Mouse (Mus musculus): Measurements from ENCODE around the gene Neu3. TPM values are rescaled to one million over a fixed set of nuclear protein-coding genes. Genes with fewer than 3 reads are reported as not detected.

Neu3 gene
- polyA plus RNA-seq, 1 experiment from 2014 or later, result 3.2 TPM

DNA sequence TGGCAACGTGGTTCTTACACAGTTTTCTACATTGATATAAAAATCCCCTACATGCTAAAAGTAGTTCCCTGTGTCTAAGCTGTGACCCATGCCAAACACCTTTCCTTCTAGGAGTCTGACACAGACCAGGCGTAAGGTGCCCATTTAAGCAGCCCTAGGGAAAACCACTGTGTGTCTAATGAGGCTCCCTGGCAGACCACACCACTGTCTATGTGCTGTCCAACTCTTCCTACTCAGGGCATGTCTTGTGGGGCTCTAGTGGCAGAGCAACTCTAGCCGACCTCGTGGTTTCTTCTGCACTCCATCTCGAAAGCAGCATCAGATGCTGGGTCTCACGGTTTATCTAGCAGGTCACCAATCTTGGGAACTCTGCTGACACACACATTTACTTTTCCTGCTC lies 23.4 kb upstream of the Neu3 start:
- Histone ChIP-seq H3K4me1 (ENCODE audit: insufficient read depth) (0 out of 2 replicates have a peak, but pooled peaks cover under 1% of the 10 kb centered on the region), H3K9me3 (ENCODE audit: low read depth, low read length) (no peaks in the 10 kb centered on the region), H3K4me3 (ENCODE audit: low read depth, low read length) (no peak overlapping the region), H3K9ac (no peak overlapping the region), H3K27ac (ENCODE audit: low read depth) (no peak overlapping the region), H3K27me3 (ENCODE audit: insufficient read depth, low read length) (no peaks in the 10 kb centered on the region), H3K36me3 (ENCODE audit: insufficient read depth) (peaks cover 69% of the 10 kb centered on the region), H3K4me2 (no peak overlapping the region)
- TF ChIP-seq CTCF (IDR thresholded peaks at IDR 0.05; ENCODE audit: low read depth), result no peak
- ATAC-seq (ENCODE audit: insufficient read depth) (no peak), DNase-seq (no peak)
- WGBS, result 85% methylated on average over 6 of the region's 6 CpGs

DNA sequence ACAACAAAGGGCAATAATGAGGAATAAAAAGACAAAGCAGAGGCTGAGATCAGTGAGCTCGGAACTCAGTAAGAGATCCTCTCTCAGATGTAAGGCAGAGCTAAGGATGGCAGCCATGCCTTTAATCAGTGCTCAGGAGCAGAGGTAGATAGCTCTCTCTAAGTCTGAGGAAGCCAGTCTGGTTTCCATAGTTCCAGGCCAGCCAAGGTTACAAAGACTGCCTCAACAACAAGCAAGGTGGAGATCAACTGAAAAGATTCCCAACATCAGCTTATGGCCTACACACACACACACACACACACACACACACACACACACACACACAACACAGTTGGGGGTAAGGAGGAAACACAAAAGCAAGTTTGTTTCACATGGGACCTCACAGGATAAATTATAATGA lies 22.9 kb upstream of the Neu3 start:
- DNase-seq (no peak), ATAC-seq (ENCODE audit: insufficient read depth) (no peak)
- 77% methylated on average over 1 of the region's 1 CpGs for WGBS
- H3K4me1 ChIP-seq (ENCODE audit: insufficient read depth), result no peaks in the 10 kb centered on the region
- no peaks in the 10 kb centered on the region for H3K9me3 ChIP-seq (ENCODE audit: low read depth, low read length)
- no peak overlapping the region for H3K4me3 ChIP-seq (ENCODE audit: low read depth, low read length)
- H3K27me3 ChIP-seq (ENCODE audit: insufficient read depth, low read length), result no peaks in the 10 kb centered on the region
- TF ChIP-seq CTCF (IDR thresholded peaks at IDR 0.05; ENCODE audit: low read depth), result no peak
- H3K9ac ChIP-seq, result no peak overlapping the region
- no peak overlapping the region for H3K27ac ChIP-seq (ENCODE audit: low read depth)
- H3K36me3 ChIP-seq (ENCODE audit: insufficient read depth), result peaks cover 69% of the 10 kb centered on the region
- no peak overlapping the region for H3K4me2 ChIP-seq

DNA sequence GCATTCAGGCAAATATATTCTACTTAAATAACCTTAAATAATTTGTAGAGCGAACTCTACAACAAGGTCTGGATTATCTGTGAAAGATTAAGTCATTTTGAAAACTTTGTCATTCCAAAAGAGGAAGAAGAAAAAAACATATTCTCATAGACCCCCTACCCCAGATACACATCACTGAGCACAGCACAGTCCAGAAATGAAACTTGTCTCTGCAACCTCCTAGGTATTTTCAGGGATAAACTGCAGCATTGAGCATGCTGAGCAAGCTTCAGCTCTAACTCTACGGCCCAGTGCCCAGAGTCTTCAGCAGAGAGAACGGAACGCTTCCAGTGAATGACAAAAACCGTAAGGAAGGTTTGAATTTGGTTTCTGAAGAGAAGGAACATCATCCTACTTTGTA lies 22.3 kb upstream of the Neu3 start:
- Histone ChIP-seq H3K9me3 (ENCODE audit: low read depth, low read length) (no peaks in the 10 kb centered on the region), H3K27ac (ENCODE audit: low read depth) (no peak overlapping the region), H3K4me3 (ENCODE audit: low read depth, low read length) (no peak overlapping the region), H3K4me2 (no peak overlapping the region), H3K4me1 (ENCODE audit: insufficient read depth) (no peaks in the 10 kb centered on the region), H3K36me3 (ENCODE audit: insufficient read depth) (peaks cover 70% of the 10 kb centered on the region), H3K9ac (no peak overlapping the region), H3K27me3 (ENCODE audit: insufficient read depth, low read length) (no peaks in the 10 kb centered on the region)
- TF ChIP-seq CTCF (IDR thresholded peaks at IDR 0.05; ENCODE audit: low read depth), result no peak
- ATAC-seq (ENCODE audit: insufficient read depth) (no peak), DNase-seq (no peak)
- WGBS, result 93% methylated on average over 5 of the region's 5 CpGs

DNA sequence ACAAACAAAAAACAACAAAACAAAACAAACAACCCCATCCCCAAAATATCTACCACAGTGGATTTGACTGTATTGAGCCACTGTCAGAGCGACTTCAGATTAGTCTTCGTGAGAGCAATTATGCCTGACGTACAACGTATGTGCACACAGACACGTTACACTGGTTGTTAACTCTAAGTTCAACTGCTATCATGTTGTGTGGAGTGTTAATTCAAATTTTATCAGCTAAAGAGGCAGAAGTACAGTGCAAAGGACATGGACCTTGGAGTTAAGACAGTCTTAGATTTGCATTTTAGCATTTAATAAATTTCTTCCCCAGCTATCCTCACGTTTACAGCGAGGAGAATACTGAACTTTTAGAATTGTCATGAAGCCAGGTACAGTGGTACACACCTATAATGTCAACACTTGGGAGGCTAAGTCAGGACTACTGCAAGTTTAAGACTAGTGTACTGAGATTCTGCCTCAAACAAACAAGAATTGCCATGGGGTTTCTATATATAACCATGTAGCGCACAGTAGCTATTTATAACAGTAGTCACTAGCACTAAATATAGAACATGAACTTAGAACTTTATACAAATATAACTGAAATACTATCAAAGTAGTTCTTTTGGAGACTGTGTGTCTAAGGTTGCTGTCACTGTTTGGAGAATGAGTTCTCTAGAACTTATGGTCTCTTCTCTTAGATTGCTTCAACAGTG lies 17.5 kb upstream of the Neu3 start:
- Histone ChIP-seq H3K9me3 (ENCODE audit: low read depth, low read length) (no peaks in the 10 kb centered on the region), H3K4me2 (no peak overlapping the region), H3K27ac (ENCODE audit: low read depth) (no peak overlapping the region), H3K36me3 (ENCODE audit: insufficient read depth) (peaks cover 82% of the 10 kb centered on the region), H3K4me3 (ENCODE audit: low read depth, low read length) (no peak overlapping the region), H3K9ac (no peak overlapping the region), H3K27me3 (ENCODE audit: insufficient read depth, low read length) (no peaks in the 10 kb centered on the region), H3K4me1 (ENCODE audit: insufficient read depth) (no peaks in the 10 kb centered on the region)
- no peak for TF ChIP-seq CTCF (IDR thresholded peaks at IDR 0.05; ENCODE audit: low read depth)
- DNase-seq, result no peak
- ATAC-seq (ENCODE audit: insufficient read depth), result no peak
- WGBS, result 95% methylated on average over 8 of the region's 8 CpGs

DNA sequence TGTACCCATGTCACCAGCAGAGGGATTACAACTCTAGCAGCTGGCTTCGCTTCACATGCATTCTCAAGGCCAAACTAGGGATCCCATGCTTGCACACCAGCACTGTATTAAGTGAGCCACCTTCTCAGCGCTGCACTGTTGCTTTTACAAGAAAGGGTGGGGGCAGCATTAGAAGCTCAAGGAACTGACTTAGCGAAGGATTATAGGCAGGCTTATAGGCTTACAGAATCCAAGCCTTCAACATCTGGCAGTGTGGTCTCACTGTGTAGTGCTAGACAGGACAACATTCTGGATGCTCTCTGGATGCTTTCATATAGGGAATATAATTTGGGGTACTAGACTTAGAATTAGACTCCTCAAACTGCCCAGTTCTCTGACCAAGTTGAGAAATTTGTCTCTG lies 10.0 kb upstream of the Neu3 start:
- Histone ChIP-seq H3K9ac (no peak overlapping the region), H3K27me3 (ENCODE audit: insufficient read depth, low read length) (no peaks in the 10 kb centered on the region), H3K27ac (ENCODE audit: low read depth) (peak overlapping the region; percentile 72), H3K4me3 (ENCODE audit: low read depth, low read length) (no peak overlapping the region), H3K4me2 (no peak overlapping the region), H3K4me1 (ENCODE audit: insufficient read depth) (peaks cover 11% of the 10 kb centered on the region), H3K9me3 (ENCODE audit: low read depth, low read length) (no peaks in the 10 kb centered on the region), H3K36me3 (ENCODE audit: insufficient read depth) (peaks cover 72% of the 10 kb centered on the region)
- TF ChIP-seq CTCF (IDR thresholded peaks at IDR 0.05; ENCODE audit: low read depth), result no peak
- 80% methylated on average over 3 of the region's 3 CpGs for WGBS
- ATAC-seq (ENCODE audit: insufficient read depth) (no peak), DNase-seq (no peak)

DNA sequence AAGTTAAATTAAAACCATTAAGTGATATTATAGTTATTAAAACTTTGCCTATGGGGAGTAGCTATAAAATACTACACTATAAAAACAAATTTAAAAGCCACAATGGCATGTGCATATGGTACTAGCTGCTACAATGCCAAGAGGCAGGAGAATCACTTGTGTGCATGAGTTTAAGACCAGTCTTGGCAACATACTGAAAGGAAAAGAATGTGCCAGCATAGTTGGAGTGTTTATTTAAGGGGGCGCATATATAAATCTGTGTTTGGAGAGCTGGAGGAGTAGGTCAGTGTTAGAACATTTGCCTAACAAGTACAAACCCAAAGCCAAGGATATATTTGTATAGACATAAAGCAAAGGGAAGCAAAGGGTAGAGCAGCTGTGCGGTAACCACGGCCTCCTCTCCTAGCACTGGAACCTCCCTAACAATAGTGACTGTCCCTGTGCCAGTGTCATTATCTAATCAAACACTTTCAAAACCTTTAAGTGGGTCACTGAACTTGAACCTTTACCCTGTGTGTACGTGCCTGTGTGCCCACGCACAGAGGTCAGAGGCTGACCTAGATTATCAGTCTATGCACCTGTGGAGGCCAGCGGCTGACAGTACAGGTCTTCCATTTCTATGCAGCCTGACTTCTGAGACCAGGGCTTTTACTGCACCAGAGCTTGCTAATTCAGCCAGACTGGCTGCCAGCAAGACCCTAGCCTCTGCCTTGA lies 9.3 kb upstream of the Neu3 start:
- WGBS, result 56% methylated on average over 6 of the region's 6 CpGs
- no peak for TF ChIP-seq CTCF (IDR thresholded peaks at IDR 0.05; ENCODE audit: low read depth)
- Histone ChIP-seq H3K4me1 (ENCODE audit: insufficient read depth) (peaks cover 11% of the 10 kb centered on the region), H3K27me3 (ENCODE audit: insufficient read depth, low read length) (no peaks in the 10 kb centered on the region), H3K36me3 (ENCODE audit: insufficient read depth) (peaks cover 65% of the 10 kb centered on the region), H3K9ac (no peak overlapping the region), H3K9me3 (ENCODE audit: low read depth, low read length) (no peaks in the 10 kb centered on the region), H3K4me2 (peak overlapping the region; percentile 18; the same call in 1 of the 2 replicates), H3K27ac (ENCODE audit: low read depth) (peak overlapping the region; percentile 72), H3K4me3 (ENCODE audit: low read depth, low read length) (no peak overlapping the region)
- DNase-seq, result peak; percentile 66
- ATAC-seq (ENCODE audit: insufficient read depth), result peak; percentile 79

DNA sequence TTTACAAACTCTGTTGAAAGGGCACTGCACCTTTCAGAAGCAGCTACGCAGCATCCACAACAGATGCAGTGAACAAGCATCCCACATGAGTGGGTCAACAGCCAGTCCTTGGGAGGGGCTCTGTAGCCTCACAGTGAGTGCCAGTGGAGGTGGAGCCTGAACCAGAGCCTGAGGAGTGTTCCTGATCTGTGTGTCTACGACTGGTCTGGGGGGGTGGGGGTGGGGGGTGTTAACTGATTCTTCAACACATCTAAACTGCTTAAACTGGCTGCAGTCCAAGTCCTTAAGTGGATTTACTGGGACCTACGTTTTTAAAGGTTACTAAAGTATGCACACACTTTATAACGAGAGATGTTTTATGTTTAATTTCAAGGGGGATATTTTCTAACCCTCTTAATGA lies 8.6 kb upstream of the Neu3 start:
- peak; percentile 88 for ATAC-seq (ENCODE audit: insufficient read depth)
- 33% methylated on average over 4 of the region's 4 CpGs for WGBS
- H3K27ac ChIP-seq (ENCODE audit: low read depth), result peak overlapping the region; percentile 65; the same call in 1 of the 2 replicates

More for the DNA sequence above, 8.6 kb upstream of the Neu3 start:
- H3K4me1 ChIP-seq (ENCODE audit: insufficient read depth), result peaks cover 11% of the 10 kb centered on the region
- H3K9me3 ChIP-seq (ENCODE audit: low read depth, low read length), result no peaks in the 10 kb centered on the region
- peaks cover 58% of the 10 kb centered on the region for H3K36me3 ChIP-seq (ENCODE audit: insufficient read depth)
- peak; percentile 76 for DNase-seq
- no peak for TF ChIP-seq CTCF (IDR thresholded peaks at IDR 0.05; ENCODE audit: low read depth)
- H3K9ac ChIP-seq, result no peak overlapping the region
- H3K4me3 ChIP-seq (ENCODE audit: low read depth, low read length), result no peak overlapping the region
- H3K4me2 ChIP-seq, result peak overlapping the region; percentile 23; the same call in 1 of the 2 replicates
- H3K27me3 ChIP-seq (ENCODE audit: insufficient read depth, low read length), result no peaks in the 10 kb centered on the region

All from lung, embryonic 14.5 days (tissue).